Mouse (Mus musculus) myocyte (in vitro differentiated cells): ENCODE data around the gene Arhgap28.

Source experiments
- CEBPB ChIP-seq: IDR thresholded peaks from 2 replicates; pipeline ENCODE4 v1.6.1; 2011; ENCODE audit warnings: mild to moderate bottlenecking, moderate library complexity; ENCODE audit not compliant: poor library complexity, insufficient read depth, severe bottlenecking
- MAX ChIP-seq: IDR thresholded peaks from one replicate; pipeline ENCODE4 v1.6.1; 2011; ENCODE audit warnings: low read depth, mild to moderate bottlenecking, control low read depth
- MYOD1 ChIP-seq, 3 experiments: IDR thresholded peaks; one replicate each; pipeline ENCODE4 v1.6.1; 2011; ENCODE audit warnings: control low read depth in 2 of 3, low read depth in 2 of 3, mild to moderate bottlenecking in 2 of 3, moderate library complexity in 1 of 3; ENCODE audit not compliant: insufficient read length in 2 of 3, control insufficient read depth in 1 of 3
- MYOG ChIP-seq, 3 experiments: IDR thresholded peaks; one replicate each; pipeline ENCODE4 v1.6.1; 2011; ENCODE audit warnings: control low read depth in 2 of 3, low read depth in 2 of 3, mild to moderate bottlenecking in 2 of 3; ENCODE audit not compliant: insufficient read length in 2 of 3, control insufficient read depth in 1 of 3, insufficient read depth in 1 of 3
- POLR2A ChIP-seq: IDR thresholded peaks from one replicate; pipeline ENCODE4 v1.6.1; 2011; ENCODE audit warnings: low read depth, mild to moderate bottlenecking, control low read depth, moderate library complexity; ENCODE audit not compliant: insufficient read length
- POLR2AphosphoS2 ChIP-seq: IDR thresholded peaks from one replicate; pipeline ENCODE4 v1.6.1; 2011; ENCODE audit warnings: low read depth, control low read depth; ENCODE audit not compliant: insufficient read length
- USF1 ChIP-seq: IDR thresholded peaks from one replicate; pipeline ENCODE4 v1.6.1; 2011; ENCODE audit warnings: low read depth, mild to moderate bottlenecking, control low read depth, moderate library complexity

- TF ChIP-seq POLR2AphosphoS2 (no peak), POLR2A (no peak), MYOG (IDR thresholded peaks at IDR 0.05; ENCODE audit: control insufficient read depth in 1 of 3, insufficient read depth in 1 of 3, insufficient read length in 2 of 3, low read depth in 2 of 3) (peak; percentile 78 to 93 (median 93)), CEBPB (no peak), MAX (no peak), MYOD1 (IDR thresholded peaks at IDR 0.05; ENCODE audit: control insufficient read depth in 1 of 3, insufficient read length in 2 of 3, low read depth in 2 of 3) (peak; percentile 98 to 100 (median 100)), USF1 (no peak)
Measured at GRCm38 (mm10) chr17:68046341-68046675, 42.4 kb upstream of the Arhgap28 start.
